Mouse (Mus musculus): ENCODE data around the gene Aatk. TPM values are rescaled to one million over a fixed set of nuclear protein-coding genes. Genes with fewer than 3 reads are reported as not detected.

The Aatk gene
- polyA plus RNA-seq (2016; fragmentation: Nextera tagmentation; extraction: Ambion mirVana): 7.7 and 8.8 TPM in 2 replicates

DNA sequence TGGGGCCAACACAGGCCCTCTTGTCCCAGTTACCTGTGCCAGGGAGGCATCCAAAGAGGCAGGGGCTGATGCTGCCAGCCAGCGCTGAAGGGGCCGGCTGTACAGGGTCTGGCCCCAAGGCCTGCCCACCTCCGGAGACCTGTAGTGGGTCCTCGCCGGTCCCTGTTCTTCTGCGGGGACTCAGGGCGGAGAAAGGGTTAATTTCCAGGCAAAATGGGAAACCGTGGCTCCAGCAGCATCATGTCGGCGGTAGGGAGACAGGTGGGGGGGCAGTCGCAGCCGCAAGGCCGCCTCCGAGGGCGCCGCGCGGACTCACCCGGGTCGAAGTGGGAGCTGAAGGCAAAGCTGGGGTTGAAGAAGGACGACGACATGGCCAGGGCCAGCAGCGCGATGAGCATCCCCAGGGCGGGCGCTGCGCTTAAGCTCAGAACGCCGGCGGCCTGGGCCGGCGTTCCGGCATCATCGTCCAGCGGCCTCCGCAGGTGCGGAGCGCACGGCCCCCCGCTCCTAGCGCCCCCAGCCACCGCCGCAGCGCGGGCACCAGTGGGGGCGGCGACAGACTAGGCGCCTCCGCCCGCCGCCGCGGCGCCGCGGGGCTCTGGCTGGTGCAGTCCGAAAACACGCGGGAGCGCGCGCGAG lies at the start of gene Aatk:
TSS of gene Aatk (minus strand) at position 615 of the 639 bp plus-strand sequence.
- peak within 1 kb of the TSS; percentile 72 for H3K27ac ChIP-seq (replicated peaks)
- peak within 1 kb of the TSS; percentile 96 for H3K4me2 ChIP-seq (replicated peaks)
- peaks cover 42% of the 10 kb centered on the region for H3K4me1 ChIP-seq
- peak within 1 kb of the TSS; percentile 68 for H3K4me3 ChIP-seq
- no peaks in the 10 kb centered on the region for H3K36me3 ChIP-seq
- H3K27me3 ChIP-seq: peaks cover 33% of the 10 kb centered on the region
- peak; percentile 42; the same call in 1 of the 2 replicates for ATAC-seq (ENCODE audit: low FRiP score, low read depth)
- under 1% methylated on average over 63 of the region's 63 CpGs for WGBS
- H3K9ac ChIP-seq (replicated peaks): peak within 1 kb of the TSS; percentile 86
- H3K9me3 ChIP-seq: no peaks in the 10 kb centered on the region

DNA sequence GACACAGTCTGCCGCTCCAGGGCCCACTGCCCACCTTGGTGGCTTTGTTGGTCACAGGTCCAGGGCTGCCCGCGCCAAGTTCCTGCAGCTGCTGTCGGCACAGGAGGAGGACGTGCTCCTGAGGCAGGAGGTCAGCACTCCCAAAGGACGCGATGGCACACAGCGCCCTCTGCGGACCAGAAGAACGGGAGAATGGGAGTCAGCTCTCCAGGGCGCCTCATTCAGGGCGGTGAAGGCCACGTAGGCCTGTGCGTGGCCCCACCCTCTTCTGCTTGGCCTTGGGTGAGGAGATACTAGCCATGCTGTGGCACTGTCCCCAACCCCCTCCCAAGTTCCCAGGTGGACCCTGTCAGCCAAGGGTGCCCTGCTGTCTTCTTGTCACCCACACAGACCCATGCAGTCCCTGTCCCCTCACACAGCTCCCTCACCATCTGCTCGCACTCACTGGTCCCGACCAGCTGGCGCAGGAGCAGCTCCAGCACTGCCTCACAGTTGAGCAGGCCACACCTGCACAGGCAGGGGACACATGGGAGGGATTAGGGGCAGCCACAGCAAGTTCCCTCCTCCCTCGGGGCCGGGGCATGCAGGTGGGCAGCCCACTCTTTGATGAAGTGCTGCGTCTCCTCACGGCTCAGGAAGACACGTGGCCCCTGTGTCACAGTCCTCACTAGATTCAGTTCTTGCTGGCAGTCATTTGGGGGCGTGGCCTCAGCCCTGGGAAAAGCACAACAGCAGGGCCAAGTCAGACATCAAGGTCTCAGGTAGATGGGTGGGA lies 46.0 kb upstream of the Aatk start:
- H3K4me3 ChIP-seq: no peak overlapping the region
- H3K9me3 ChIP-seq: no peaks in the 10 kb centered on the region
- H3K4me1 ChIP-seq: peaks cover 8% of the 10 kb centered on the region
- no peak overlapping the region for H3K4me2 ChIP-seq (replicated peaks)
- H3K36me3 ChIP-seq: peaks cover 63% of the 10 kb centered on the region
- H3K9ac ChIP-seq (replicated peaks): no peak overlapping the region
- H3K27me3 ChIP-seq: no peaks in the 10 kb centered on the region
- ATAC-seq (ENCODE audit: low FRiP score, low read depth): no peak
- WGBS: 80% methylated on average over 23 of the region's 23 CpGs
- no peak overlapping the region for H3K27ac ChIP-seq (replicated peaks)

DNA sequence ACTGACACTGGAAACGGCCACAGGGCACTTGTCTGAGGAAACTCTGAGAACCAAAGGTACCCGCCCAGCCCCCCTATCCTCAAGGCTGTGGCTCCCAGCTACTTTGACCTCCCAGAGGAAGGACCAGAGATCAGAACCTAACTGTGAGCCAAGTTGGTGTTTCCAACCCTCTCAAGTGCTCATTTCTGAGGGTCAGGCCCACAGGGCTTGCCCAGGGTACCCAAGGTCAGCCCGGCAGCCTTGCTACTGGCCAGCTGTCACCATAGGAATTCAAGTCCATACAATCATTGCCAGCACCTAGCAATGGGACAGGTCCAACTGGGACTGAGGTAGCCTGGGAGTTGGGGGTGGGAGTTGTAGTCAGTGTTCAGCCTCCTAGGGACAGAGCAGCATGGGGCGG lies 43.7 kb upstream of the Aatk start:
- Histone ChIP-seq H3K36me3 (peaks cover 54% of the 10 kb centered on the region), H3K9me3 (no peaks in the 10 kb centered on the region), H3K27me3 (no peaks in the 10 kb centered on the region), H3K4me1 (peaks cover 9% of the 10 kb centered on the region), H3K4me2 (replicated peaks) (no peak overlapping the region), H3K4me3 (no peak overlapping the region), H3K9ac (replicated peaks) (no peak overlapping the region), H3K27ac (replicated peaks) (no peak overlapping the region)
- 95% methylated on average over 4 of the region's 4 CpGs for WGBS
- ATAC-seq (ENCODE audit: low FRiP score, low read depth): no peak

DNA sequence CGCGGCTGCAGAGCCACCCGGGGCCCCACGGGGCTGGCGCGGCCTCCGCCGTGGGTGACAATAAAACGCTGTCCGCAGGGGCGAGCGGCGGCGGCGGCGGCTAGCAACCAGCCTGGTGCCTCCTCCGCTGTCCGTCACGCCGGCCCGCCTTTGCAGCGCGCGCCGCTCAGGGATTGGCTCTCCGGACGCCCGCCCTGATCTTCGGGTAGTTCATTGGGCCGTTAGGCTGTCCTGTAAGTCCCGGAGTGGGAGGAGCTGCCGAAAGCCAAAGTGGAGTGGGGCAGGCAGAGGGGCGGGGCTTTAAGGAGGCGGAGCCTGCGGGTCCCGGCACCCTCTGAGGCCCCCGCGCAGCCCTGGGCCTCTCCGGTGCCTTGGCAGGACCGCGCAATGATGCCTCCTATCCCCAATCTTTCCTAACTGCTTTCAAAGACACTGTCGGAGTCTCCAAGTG lies 39.8 kb upstream of the Aatk start, which contains the start of gene Cep131:
TSS of gene Cep131 (minus strand) at position 126 of the 451 bp plus-strand sequence.
- Histone ChIP-seq H3K4me2 (replicated peaks) (peak within 1 kb of the TSS; percentile 80), H3K4me3 (peak within 1 kb of the TSS; percentile 70), H3K27ac (replicated peaks) (peak within 1 kb of the TSS; percentile 82), H3K27me3 (no peaks in the 10 kb centered on the region), H3K9me3 (no peaks in the 10 kb centered on the region), H3K36me3 (peaks cover 42% of the 10 kb centered on the region), H3K9ac (replicated peaks) (peak within 1 kb of the TSS; percentile 89), H3K4me1 (peaks cover 17% of the 10 kb centered on the region)
- under 1% methylated on average over 28 of the region's 42 CpGs for WGBS
- ATAC-seq (ENCODE audit: low FRiP score, low read depth): peak; percentile 99

DNA sequence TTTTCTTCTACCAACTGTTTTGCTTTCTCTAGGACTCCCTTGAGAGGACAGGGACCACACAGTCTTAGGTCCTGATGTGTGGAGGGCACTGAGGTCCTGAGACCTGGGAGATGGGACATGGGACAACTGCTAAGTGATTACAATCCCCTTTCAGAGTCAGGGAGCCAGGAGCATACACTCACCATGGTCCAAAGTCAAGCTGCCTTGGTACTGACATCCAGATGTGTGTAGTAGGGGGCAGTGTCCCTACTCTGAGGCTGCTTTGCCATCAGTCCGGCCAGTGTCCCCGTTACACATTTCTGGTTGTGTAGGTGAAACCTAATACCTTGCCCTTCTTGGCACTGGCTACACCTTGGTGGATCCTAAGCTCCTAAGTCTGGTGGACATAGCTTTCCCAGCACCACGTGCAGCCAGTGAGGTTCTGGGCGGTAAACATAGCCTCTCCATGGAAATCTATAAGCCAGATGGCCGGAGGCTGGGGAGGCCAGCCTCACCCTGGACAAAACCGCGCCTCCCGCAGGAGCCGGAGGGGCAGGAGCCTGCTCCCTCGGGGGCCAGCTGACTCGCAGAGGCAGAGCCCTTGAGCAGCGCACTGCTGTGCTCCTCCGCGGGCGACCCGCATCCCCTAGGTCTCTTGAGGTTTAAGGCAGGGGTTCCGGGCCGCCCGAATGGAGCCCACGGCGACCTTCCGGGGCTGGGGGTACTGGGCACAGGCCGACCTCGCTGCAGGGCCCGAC lies 39.1 kb upstream of the Aatk start:
- WGBS: under 1% methylated on average over 25 of the region's 25 CpGs
- no peak; the same call in 1 of the 2 replicates for ATAC-seq (ENCODE audit: low FRiP score, low read depth)

DNA sequence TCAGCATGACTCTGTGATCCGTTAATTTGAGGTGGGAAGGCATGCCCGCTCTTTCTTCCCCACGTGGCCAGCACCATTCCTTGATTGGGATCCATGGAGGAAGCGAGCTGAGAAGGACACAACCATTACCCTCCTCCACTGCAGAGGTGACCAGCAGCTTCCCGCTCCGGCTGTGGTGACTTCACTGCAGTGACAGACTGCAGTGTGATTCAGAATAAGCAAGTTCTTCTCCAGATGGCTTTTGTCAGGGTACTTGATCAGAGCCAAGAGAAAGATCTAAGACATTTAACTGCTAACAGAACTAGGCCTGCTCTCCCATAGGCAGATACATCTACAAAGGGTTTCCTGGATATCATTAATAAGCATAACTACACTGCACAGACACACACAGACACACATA lies 33.3 kb upstream of the Aatk start:
- ATAC-seq (ENCODE audit: low FRiP score, low read depth): no peak
- Histone ChIP-seq H3K27me3 (no peaks in the 10 kb centered on the region), H3K9me3 (no peaks in the 10 kb centered on the region), H3K4me1 (peaks cover 4% of the 10 kb centered on the region), H3K4me3 (no peak overlapping the region), H3K36me3 (peaks cover 86% of the 10 kb centered on the region), H3K9ac (replicated peaks) (no peak overlapping the region), H3K4me2 (replicated peaks) (no peak overlapping the region), H3K27ac (replicated peaks) (no peak overlapping the region)
- WGBS: 96% methylated on average over 6 of the region's 6 CpGs

More for the DNA sequence above, 39.1 kb upstream of the Aatk start:
- Histone ChIP-seq H3K4me1 (peaks cover 17% of the 10 kb centered on the region), H3K4me3 (peak overlapping the region; percentile 70), H3K9me3 (no peaks in the 10 kb centered on the region), H3K36me3 (peaks cover 42% of the 10 kb centered on the region), H3K9ac (replicated peaks) (peak overlapping the region; percentile 89), H3K4me2 (replicated peaks) (peak overlapping the region; percentile 80), H3K27me3 (no peaks in the 10 kb centered on the region), H3K27ac (replicated peaks) (peak overlapping the region; percentile 82)

DNA sequence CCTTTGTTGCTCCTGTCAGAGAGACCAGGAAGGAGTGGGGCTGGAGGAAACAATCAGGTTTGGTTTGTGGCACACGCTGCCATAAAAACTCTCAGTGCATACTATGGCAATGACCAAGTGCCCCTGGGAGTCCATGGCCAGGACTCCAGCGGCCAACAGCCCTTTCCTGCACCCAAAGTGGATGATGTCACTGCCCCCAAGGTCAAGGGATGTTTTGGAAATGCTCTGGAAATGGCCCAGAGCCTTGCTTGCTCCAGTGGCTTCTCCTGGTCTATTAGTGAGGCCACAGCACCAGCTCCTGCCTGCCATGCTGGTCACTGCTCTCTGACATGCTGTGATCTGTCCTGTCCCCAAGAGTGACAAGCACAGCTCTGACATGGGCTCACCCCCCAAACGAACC lies 29.2 kb upstream of the Aatk start:
- no peaks in the 10 kb centered on the region for H3K9me3 ChIP-seq
- H3K4me3 ChIP-seq: no peak overlapping the region
- 86% methylated on average over 3 of the region's 3 CpGs for WGBS
- H3K9ac ChIP-seq (replicated peaks): no peak overlapping the region
- no peaks in the 10 kb centered on the region for H3K4me1 ChIP-seq
- no peak for ATAC-seq (ENCODE audit: low FRiP score, low read depth)
- no peak overlapping the region for H3K4me2 ChIP-seq (replicated peaks)
- no peaks in the 10 kb centered on the region for H3K27me3 ChIP-seq
- H3K27ac ChIP-seq (replicated peaks): no peak overlapping the region
- H3K36me3 ChIP-seq: peaks cover 97% of the 10 kb centered on the region

DNA sequence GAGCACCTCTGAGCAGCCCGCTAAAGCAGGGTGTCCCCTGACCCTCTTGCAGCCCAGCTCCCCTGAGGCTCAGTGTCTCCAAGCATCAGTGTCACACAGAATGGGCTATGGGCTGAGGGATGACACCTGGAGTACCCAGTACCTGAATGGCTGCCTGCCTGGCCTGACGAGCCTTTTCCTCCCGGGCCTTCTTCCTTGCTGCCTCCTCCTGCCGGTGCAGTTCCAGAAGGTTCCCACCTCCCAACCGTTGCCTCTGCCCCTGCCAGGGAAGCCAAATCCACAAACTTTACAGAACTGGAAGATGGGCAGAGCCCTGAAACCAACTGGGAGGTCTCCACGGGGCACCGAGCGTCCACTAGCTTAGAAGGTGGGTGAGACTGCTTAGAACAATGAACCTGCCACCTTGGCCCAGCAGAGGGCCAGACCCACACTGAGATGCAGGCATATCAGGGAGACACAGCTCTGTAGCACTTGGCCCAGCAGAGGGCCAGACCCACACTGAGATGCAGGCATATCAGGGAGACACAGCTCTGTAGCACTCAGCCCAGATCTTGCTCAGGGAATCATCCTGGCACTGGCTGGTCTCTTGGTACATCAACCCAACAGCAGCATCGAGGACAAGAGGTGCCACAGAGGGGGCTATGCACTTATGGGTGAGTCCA lies 26.1 kb upstream of the Aatk start:
- Histone ChIP-seq H3K4me2 (replicated peaks) (no peak overlapping the region), H3K36me3 (peaks cover 99% of the 10 kb centered on the region), H3K27me3 (no peaks in the 10 kb centered on the region), H3K9ac (replicated peaks) (no peak overlapping the region), H3K27ac (replicated peaks) (no peak overlapping the region), H3K4me3 (no peak overlapping the region), H3K4me1 (no peaks in the 10 kb centered on the region), H3K9me3 (no peaks in the 10 kb centered on the region)
- ATAC-seq (ENCODE audit: low FRiP score, low read depth): no peak
- WGBS: 91% methylated on average over 9 of the region's 9 CpGs

DNA sequence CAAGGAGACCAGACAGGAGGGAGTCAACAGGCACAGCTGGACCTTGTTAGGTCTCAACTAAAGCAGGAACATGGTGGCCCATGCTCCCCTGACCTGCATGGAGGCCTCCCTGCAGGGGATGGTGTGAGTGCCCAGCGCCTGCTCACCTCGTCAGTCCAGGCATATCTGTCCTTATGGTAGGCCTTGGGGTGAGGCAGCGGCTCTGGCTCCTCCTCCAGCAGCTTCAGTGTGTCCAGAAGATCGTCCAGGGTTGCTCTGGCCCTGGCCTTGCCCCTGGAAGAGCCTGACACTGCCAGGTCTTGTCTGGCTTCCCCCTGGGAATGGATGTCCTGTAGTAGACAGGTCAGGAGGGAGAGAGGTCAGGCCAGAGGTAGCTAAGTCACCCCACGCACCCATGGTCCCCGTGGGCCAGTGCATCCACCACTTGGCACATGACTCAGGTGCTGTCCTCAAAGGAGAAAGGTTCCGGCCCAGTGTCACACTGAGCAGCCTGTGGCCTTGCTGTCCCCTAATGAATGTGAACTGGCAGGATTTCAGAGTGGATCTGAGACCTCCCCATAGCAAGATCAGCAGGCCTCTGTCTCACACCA lies 24.9 kb upstream of the Aatk start:
- 85% methylated on average over 7 of the region's 7 CpGs for WGBS
- Histone ChIP-seq H3K4me3 (no peak overlapping the region), H3K4me2 (replicated peaks) (no peak overlapping the region), H3K27ac (replicated peaks) (no peak overlapping the region), H3K27me3 (no peaks in the 10 kb centered on the region), H3K9ac (replicated peaks) (no peak overlapping the region), H3K9me3 (no peaks in the 10 kb centered on the region), H3K4me1 (no peaks in the 10 kb centered on the region), H3K36me3 (peaks cover 99% of the 10 kb centered on the region)
- no peak for ATAC-seq (ENCODE audit: low FRiP score, low read depth)

DNA sequence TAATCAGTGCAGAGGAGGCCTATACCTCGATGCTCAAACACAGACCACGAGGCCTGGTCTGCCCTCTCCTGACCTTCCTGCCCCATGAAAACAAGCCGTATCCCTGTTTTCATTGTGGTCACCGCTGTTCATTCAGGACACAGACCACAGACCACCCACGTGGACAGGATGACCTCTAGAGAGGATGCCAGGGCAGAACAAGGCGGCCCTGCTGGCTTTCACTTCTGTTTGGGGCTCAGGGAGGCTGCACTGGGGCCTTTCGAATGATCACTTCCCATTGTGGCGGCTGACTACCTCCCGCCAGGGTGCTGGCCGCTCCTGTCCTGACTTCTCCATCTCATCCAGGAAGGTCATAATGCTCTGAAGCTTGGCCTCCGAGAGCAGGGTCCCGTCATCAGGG lies 24.1 kb upstream of the Aatk start:
- Histone ChIP-seq H3K4me2 (replicated peaks) (no peak overlapping the region), H3K9me3 (no peaks in the 10 kb centered on the region), H3K27ac (replicated peaks) (no peak overlapping the region), H3K4me1 (no peaks in the 10 kb centered on the region), H3K4me3 (no peak overlapping the region), H3K9ac (replicated peaks) (no peak overlapping the region; the same call in 1 of the 2 replicates), H3K27me3 (no peaks in the 10 kb centered on the region), H3K36me3 (peaks cover 99% of the 10 kb centered on the region)
- WGBS: 34% methylated on average over 12 of the region's 12 CpGs
- ATAC-seq (ENCODE audit: low FRiP score, low read depth): no peak

DNA sequence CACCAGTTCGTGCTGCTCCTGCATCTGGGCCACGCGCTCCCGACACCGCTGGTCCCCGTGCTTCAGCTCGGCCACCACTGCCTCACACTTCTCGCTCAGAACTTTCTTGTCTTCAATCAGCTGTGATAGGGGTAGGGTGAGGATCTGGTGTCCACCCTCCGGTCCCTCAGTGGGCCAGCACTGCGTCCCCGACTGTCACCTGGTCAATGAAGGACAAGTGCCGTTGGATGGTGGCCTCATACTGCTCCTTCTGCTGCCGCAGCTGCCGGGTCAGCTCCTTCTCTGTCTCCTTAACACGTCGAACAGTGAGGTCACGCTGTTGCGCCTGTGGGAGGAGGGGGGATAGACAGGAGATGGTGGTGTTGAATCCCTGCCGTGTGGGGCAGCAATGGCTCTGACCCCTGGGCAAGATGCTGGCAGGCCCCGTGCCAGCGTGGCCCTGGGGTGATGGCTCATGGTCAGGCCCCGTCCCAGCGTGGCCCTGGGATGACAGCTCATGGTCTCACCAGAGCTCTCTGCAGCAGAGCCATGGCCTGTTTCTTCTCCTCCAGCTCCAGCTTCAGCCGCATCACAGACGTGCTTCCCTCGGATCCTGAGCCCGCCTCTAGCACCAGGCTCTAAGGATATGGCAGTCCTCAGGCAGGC lies 23.4 kb upstream of the Aatk start:
- H3K36me3 ChIP-seq: peaks cover 99% of the 10 kb centered on the region
- no peak overlapping the region; the same call in 1 of the 2 replicates for H3K9ac ChIP-seq (replicated peaks)
- no peaks in the 10 kb centered on the region for H3K9me3 ChIP-seq
- H3K27ac ChIP-seq (replicated peaks): no peak overlapping the region
- H3K27me3 ChIP-seq: no peaks in the 10 kb centered on the region
- ATAC-seq (ENCODE audit: low FRiP score, low read depth): no peak
- H3K4me2 ChIP-seq (replicated peaks): no peak overlapping the region
- H3K4me1 ChIP-seq: no peaks in the 10 kb centered on the region
- WGBS: 92% methylated on average over 27 of the region's 27 CpGs
- H3K4me3 ChIP-seq: no peak overlapping the region

Measured in midbrain, embryonic 12.5 days (tissue).